Mouse (Mus musculus) inflammation-experienced regulatory T-cells, adult 6 months (primary cell): ENCODE measurements around the gene Kcna3. TPM values are rescaled to one million over a fixed set of nuclear protein-coding genes. Genes with fewer than 3 reads are reported as not detected.

ENCODE experiments used
- ATAC-seq: one replicate; pipeline ENCODE4 v1.8.0; 2017
- polyA plus RNA-seq, 3 experiments: library from polyadenylated mRNA; unstranded; fragments of 100-300 nt; shearing (Covaris generic); gene quantifications; one replicate each; pipeline ENCODE4 v1.2.1; 2017

Kcna3 gene
- polyA plus RNA-seq, 3 experiments from 2014 or later: 9.4 to 18.5 (median 14.0) TPM

DNA sequence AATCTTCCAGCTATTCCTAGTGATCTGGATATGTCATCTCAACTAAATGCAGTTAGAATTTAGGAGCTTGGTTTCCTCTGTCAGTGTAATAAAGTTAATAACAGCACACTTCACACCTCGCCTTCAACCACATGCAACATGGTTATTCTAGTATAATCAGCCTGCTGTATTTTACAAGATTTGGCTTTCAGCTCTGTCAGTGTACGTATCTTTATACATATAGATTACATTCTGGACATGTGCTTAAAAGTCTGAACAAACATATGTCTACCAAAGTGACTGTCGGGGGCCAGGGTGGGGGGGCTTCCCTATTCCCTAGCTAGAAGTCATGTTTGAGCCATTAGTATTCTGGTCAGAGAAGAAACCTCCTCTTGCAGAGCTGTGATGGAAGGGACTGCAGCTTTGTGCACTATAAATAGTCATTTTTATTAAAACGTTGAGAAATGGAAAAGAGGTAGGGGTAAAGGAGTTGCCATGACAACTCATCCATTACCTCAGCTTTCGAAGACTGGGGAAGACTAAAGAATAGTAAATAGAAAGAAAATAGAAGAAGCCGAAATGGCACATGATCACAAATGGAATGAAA, 29.6 kb downstream of the Kcna3 start:
- no peak for ATAC-seq

DNA sequence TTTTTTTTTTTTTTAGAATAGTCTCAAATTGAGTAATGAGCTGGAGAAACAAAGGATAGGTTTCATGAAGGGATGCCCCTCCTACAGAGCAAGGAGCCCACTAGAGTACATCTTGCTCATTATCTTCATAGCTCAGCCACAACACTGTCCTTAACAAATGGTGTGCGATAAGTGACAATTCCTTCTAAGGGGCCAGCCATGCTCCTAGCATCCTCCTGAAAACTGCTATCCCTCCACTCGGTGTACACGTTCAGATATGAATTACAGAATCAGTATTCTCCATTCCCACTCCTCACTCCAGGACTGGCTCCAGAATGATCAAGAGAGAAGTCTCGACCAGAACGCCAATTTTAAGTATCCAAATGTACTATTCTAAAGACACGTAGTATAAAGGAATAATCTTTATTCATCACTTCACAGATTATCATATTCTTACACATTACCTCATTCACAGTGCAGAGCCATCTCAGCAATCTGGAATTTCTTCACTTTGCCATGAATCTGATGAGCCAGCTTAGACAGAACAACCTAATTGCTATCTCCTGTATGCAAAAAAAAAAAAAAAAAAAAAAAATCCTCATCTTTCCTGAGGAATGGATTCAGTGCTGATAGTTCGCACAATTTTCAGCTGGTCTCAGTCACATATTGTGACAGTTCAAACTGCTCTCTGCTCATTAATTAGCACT, 30.3 kb downstream of the Kcna3 start:
- no peak for ATAC-seq

DNA sequence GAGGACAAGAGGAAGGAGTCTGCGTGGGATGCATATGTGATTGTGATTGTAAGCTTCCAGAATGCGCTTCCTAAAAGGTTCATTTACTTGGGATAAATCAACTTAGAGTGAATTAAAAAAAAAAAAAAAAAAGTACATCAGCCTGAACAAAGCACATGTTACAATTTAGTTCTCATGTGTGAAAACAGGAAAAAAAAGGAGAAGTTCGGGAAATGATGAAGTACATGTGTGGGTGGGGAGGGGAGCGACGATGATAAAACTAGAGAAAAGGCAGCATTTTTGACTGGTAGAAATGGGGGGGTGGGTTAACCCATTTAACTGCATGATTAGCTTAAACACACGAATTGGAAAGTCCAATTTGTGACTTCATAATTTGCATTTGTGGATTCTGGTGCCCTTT, 31.3 kb downstream of the Kcna3 start:
- ATAC-seq: no peak

DNA sequence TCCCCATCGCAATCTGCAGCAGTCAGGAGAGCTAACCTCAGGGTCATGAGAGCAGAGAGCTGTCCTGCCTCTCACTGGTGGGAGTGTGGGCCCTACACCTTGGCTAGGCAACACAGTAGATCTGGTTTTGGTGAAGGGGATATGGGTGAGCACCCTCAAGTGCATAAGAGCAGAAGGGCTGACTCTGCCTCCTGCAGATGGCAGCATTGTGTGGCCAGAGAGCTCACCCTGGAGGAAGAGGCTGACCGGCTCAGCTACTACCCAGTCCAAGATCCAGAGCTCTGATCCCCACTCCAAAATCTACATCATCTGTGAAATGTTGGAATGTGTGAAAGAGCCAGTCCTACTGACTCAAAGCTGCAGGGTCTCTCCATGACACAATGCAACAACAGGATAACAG, 37.9 kb downstream of the Kcna3 start:
- ATAC-seq: no peak

DNA sequence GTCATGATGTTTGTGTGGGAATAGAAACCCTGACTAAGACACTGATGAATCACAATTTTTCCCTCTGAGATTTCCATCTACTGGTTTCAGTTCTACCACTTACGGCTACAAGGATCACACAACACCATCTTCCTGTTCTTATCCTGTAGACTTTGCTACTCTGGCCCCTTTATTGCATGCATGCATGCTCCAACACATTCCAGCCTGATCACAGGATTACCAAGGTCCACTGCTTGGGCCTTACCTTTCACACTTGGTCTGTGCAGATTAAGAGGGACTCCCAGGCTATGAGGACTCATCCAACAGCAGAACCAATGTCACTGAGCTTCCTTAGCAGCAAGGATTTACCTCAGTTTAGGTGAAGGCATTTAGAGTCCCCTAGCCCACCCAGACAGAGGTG, 39.7 kb downstream of the Kcna3 start:
- no peak for ATAC-seq

DNA sequence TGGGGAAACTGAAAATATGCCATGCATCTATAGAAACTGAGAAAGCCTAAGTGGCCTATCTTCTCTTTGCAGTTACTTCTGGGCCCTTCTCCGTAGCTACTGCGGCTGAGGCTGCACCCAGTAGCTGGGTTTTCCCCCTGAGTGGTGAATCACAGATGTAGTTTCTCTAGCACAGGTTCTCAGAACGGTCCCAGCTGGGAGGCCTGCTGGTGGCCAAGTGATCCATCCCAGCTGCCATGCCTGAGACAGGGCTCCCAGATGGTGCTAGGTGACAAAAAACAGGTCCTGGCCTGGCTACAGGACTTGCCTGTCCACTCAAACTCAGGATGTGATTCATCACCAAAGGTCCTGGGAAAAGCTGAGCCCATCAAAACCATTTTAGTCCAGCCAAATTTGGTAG, 40.7 kb downstream of the Kcna3 start:
- peak; percentile 77 for ATAC-seq

DNA sequence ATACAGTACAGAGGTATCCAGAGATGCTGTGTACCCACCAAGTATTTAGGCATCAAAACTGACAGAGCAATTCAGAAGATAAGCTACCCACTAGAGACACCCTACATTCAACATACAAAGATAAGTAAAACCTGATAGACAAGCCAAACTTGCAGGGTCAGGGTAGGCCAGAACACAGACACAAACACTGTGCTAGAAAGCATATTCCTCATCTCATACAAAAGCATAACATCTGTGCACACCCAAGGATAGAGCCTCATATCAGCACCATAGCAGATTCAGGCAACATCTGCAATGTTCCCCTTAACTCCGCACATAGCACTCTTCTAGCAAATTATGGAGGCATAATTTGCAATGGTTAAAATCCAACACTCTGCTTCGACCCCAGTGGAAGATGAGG, 41.1 kb downstream of the Kcna3 start:
- no peak for ATAC-seq

DNA sequence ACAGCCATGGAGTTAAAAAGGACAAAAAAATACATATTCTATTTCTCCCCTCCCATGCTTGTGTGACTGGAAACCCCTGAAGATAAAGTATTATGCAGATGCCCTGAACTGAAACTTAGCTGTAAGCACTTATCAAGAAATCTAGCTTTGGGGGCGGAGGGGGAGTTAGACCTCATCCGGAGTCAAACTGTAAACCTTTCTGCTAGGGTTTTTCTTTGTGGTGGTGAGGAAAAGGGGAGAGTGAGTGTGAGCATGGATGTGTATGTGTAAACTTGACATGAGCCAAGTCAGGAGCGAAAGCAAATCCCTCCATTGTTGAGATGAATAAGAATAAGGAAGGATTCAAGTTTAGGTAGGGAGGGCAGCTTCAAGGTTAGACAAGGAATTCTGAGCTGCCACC, 44.8 kb downstream of the Kcna3 start:
- ATAC-seq: peak; percentile 70

DNA sequence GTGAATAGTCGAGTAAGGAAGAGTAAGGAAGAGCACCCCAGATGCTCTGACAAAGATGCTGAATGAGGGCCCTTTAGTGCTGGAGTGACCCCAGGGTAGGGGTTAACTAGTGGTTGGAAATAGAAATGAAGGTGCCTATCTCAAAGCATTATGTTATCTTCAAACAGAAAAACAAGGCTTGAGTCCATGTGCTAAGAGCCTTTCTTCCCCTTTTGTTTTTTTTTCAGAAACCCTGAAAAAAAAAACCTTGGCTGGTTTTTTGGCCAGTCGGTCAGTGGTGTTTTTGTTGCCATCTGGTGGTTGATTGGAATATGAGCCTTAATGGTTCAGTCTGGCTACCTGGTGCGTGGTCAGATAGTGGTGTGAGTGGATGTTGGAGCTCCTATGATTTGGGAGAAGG, 45.3 kb downstream of the Kcna3 start:
- ATAC-seq: no peak

DNA sequence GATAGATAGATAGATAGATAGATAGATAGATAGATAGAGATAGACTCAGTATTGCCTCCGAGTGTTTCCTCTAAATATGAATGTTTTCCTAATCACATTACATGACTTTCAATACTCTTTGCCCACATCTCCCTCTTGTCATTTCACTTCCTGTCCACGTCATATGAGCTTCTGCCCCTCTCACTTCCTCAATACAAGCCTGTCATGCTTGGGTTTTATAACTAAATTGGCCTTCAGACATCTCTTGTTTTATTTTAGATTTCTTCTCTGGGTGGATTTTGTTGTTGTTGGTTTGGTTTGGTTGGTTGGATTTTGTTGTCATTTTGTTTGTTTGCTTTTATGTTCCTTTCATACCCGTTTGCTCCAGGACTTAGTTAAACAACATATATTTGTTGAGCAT, 48.6 kb downstream of the Kcna3 start:
- ATAC-seq: peak; percentile 67

DNA sequence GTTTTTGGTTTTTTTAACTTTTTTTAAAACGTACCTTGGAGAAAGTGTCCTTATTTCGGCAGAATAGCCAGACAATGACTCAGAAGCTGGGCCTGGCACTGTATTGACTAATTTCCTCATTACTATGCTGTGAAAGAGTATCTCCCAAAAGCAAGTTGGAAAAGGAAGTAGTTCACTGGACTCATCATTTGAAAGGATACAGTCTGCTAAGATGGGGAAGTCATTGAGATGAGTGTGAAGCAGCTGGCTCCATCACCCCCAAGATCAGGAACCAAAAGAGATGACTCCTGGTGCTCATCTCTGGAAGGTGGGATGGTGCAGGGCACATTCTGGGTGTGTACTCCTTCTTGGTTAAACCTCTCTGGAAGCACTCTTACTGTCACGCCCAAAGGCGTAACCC, 51.4 kb downstream of the Kcna3 start:
- no peak for ATAC-seq

Other genes starting within 250 kb of the Kcna3 start
- gene Cd53, start 246.0 kb upstream of the Kcna3 start, polyA plus RNA-seq: 1,000 to 10,000 TPM; 1,117 to 1,392 (median 1,238) TPM
- gene Olfr266, start 209.9 kb upstream of the Kcna3 start, polyA plus RNA-seq: not detected
- gene Kcna2, start 65.0 kb downstream of the Kcna3 start, polyA plus RNA-seq: under 1 TPM; 0.06 to 0.38 (median 0.28) TPM
- not detected for gene Kcna10, start 146.9 kb downstream of the Kcna3 start, polyA plus RNA-seq
- gene Cym, start 185.6 kb downstream of the Kcna3 start, polyA plus RNA-seq: under 1 TPM in 1 of 3 experiments, not detected in 2; 0.49 TPM
- gene A630076J17Rik, start 194.4 kb downstream of the Kcna3 start, polyA plus RNA-seq: under 1 TPM in 1 of 3 experiments, not detected in 2; 0.31 TPM
- under 1 TPM in 2 of 3 experiments, not detected in 1; 0.25 to 0.40 TPM for gene Prok1, start 203.5 kb downstream of the Kcna3 start, polyA plus RNA-seq
- 100 to 1,000 TPM; 181 to 254 (median 184) TPM for gene Lamtor5, start 242.7 kb downstream of the Kcna3 start, polyA plus RNA-seq